Mouse (Mus musculus) erythroblast, embryonic 14.5 days (primary cell): Measurements from ENCODE around the gene Gm4791.

Source experiments
- GATA1 ChIP-seq: IDR thresholded peaks from 2 replicates; pipeline ENCODE4 v1.6.1; 2012; ENCODE audit warnings: low read length, inconsistent platforms, mixed read lengths
- TAL1 ChIP-seq: IDR thresholded peaks from 3 replicates; pipeline ENCODE4 v1.6.1; 2012; ENCODE audit warnings: low read length, inconsistent platforms, mixed read lengths

DNA sequence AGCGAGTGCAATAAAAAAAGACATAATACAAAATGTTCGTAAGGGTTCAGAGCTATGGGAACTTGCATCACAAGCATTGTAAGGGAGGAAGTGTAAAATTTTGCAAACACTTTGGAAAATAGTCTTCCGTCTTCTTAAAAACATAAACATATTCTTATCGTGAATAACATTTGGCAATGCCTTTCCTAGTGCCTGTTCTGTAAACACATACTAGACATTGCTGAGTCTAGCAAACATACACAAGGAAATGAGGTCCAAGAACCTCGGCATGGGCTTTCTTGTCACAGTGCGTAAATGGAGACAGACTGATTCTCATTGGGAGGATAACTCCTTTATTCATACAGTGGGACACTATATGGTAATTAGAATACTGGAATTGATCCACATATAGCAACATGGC is 43.0 kb downstream of the Gm4791 start:
- TF ChIP-seq GATA1 (no peak), TAL1 (no peak)
